In genomic region chr3:96484921-96485320, GRCm38 (mm10) we compare ENCODE assay signal across 21 mouse cellular contexts. TPM values are rescaled to one million over a fixed set of nuclear protein-coding genes. Genes with fewer than 3 reads are reported as not detected.
DNase-seq lines count a peak whose midpoint lies in the region; ATAC-seq and TF ChIP-seq lines count a peak whose summit lies in the region.
"Had no signal": no experiment of that assay in that cellular context is flagged by ENCODE, and none has a peak within 500 bp of the region (broad histone marks: within the 10 kb centered on the region; RNA-seq: fewer than 3 reads in every experiment).

No protein-coding gene starts in this region.

- ATAC-seq in heart, embryonic 13.5 days (ENCODE audit: extremely low read depth, insufficient number of reproducible peaks, low FRiP score, low TSS enrichment) = no peak
- no peak for ATAC-seq in limb, embryonic 11.5 days (ENCODE audit: insufficient number of reproducible peaks, low FRiP score, low TSS enrichment, low read depth)
- no peak for ATAC-seq in G1E (ENCODE audit: extremely low read depth, insufficient number of reproducible peaks, low FRiP score, poor library complexity, severe bottlenecking)
- ATAC-seq in limb, embryonic 12.5 days (ENCODE audit: insufficient number of reproducible peaks, insufficient read depth, low FRiP score, low TSS enrichment, low read depth) = no peak
- ATAC-seq: midbrain, embryonic 16.5 days had no signal

- H3K4me3 ChIP-seq in heart, embryonic 13.5 days = no peak overlapping the region; the same call in 1 of the 2 replicates
- H3K4me3 ChIP-seq in limb, embryonic 11.5 days (ENCODE audit: low read depth, low read length) = no peak overlapping the region
- H3K4me3 ChIP-seq in limb, embryonic 10.5 days = no peak overlapping the region
- H3K4me3 ChIP-seq in G1E (ENCODE audit: low read depth, low read length) = peak overlapping the region; percentile 10; the same call in 1 of the 2 replicates
- H3K4me3 ChIP-seq in limb, embryonic 12.5 days (replicated peaks) = no peak overlapping the region

- H3K9ac ChIP-seq in heart, embryonic 13.5 days = peak overlapping the region; percentile 67
- H3K9ac ChIP-seq in limb, embryonic 11.5 days (ENCODE audit: low read length) = 0 out of 2 replicates have a peak overlapping the region, but pooled peaks have one; percentile 0
- no peak overlapping the region for H3K9ac ChIP-seq in limb, embryonic 12.5 days (replicated peaks)

- H3K27me3 ChIP-seq in heart, embryonic 13.5 days (replicated peaks) = peaks cover 11% of the 10 kb centered on the region
- H3K27me3 ChIP-seq in limb, embryonic 11.5 days (ENCODE audit: control insufficient read depth, insufficient read depth, low read length) = no peaks in the 10 kb centered on the region
- H3K27me3 ChIP-seq in limb, embryonic 10.5 days (ENCODE audit: low read depth, poor library complexity, severe bottlenecking) = peaks cover 8% of the 10 kb centered on the region; the same call in 1 of the 2 replicates
- peaks cover 6% of the 10 kb centered on the region; the same call in 1 of the 2 replicates for H3K27me3 ChIP-seq in G1E (ENCODE audit: insufficient read depth, low read length)
- H3K27me3 ChIP-seq in limb, embryonic 12.5 days = 0 out of 2 replicates have a peak, but pooled peaks cover 15% of the 10 kb centered on the region

- H3K4me2 ChIP-seq in heart, embryonic 13.5 days = peak overlapping the region; percentile 49
- no peak overlapping the region for H3K4me2 ChIP-seq in limb, embryonic 11.5 days (ENCODE audit: low read depth, severe bottlenecking)
- peak overlapping the region; percentile 3; the same call in 1 of the 2 replicates for H3K4me2 ChIP-seq in limb, embryonic 12.5 days

- no peaks in the 10 kb centered on the region for H3K9me3 ChIP-seq in heart, embryonic 13.5 days
- H3K9me3 ChIP-seq in limb, embryonic 11.5 days (ENCODE audit: control insufficient read depth, low read length) = no peaks in the 10 kb centered on the region
- H3K9me3 ChIP-seq in limb, embryonic 10.5 days (replicated peaks) = no peaks in the 10 kb centered on the region
- no peaks in the 10 kb centered on the region for H3K9me3 ChIP-seq in G1E (replicated peaks)
- H3K9me3 ChIP-seq in limb, embryonic 12.5 days = no peaks in the 10 kb centered on the region

- H3K36me3 ChIP-seq in heart, embryonic 13.5 days = no peaks in the 10 kb centered on the region
- no peaks in the 10 kb centered on the region for H3K36me3 ChIP-seq in limb, embryonic 11.5 days (ENCODE audit: control insufficient read depth, insufficient read depth, low read length)
- no peaks in the 10 kb centered on the region for H3K36me3 ChIP-seq in limb, embryonic 10.5 days
- H3K36me3 ChIP-seq in G1E (replicated peaks) = no peaks in the 10 kb centered on the region
- no peaks in the 10 kb centered on the region for H3K36me3 ChIP-seq in limb, embryonic 12.5 days

- peaks cover 18% of the 10 kb centered on the region for H3K4me1 ChIP-seq in heart, embryonic 13.5 days
- H3K4me1 ChIP-seq in limb, embryonic 11.5 days (ENCODE audit: control insufficient read depth, insufficient read depth, low read length) = peaks cover 3% of the 10 kb centered on the region; the same call in 1 of the 2 replicates
- peaks cover 15% of the 10 kb centered on the region for H3K4me1 ChIP-seq in limb, embryonic 10.5 days
- peaks cover 35% of the 10 kb centered on the region for H3K4me1 ChIP-seq in G1E (ENCODE audit: insufficient read depth, low read depth, low read length)
- H3K4me1 ChIP-seq in limb, embryonic 12.5 days (replicated peaks) = peaks cover 8% of the 10 kb centered on the region; the same call in 1 of the 2 replicates

- no peak for DNase-seq in heart, postnatal 10 days
- DNase-seq in limb, embryonic 11.5 days (ENCODE audit: low spot score) = no peak
- no peak for DNase-seq in limb, embryonic 10.5 days (ENCODE audit: low spot score)
- no peak for DNase-seq in G1E (ENCODE audit: low spot score)
- DNase-seq in cerebellum, postnatal 10 days = no peak
- no peak for DNase-seq in frontal cortex, postnatal 14 days (ENCODE audit: low spot score in 2 of 2)
- DNase-seq: cerebellum, postnatal 36 days; gastrocnemius, postnatal 14 days; kidney, adult 9 months; right cerebral cortex, postnatal 4 days; thymus, postnatal 25 days had no signal

- TF ChIP-seq CTCF in G1E (IDR thresholded peaks at IDR 0.05; ENCODE audit: low read depth, low read length) = no peak

- WGBS in heart, embryonic 13.5 days = 66% methylated on average over 4 of the region's 4 CpGs
- 79% methylated on average over 4 of the region's 4 CpGs for WGBS in limb, embryonic 11.5 days
- WGBS in limb, embryonic 10.5 days = 80% methylated on average over 4 of the region's 4 CpGs
- WGBS in limb, embryonic 12.5 days = 75% methylated on average over 4 of the region's 4 CpGs

- intact Hi-C loops in heart, postnatal 10 days (cut with DNase I) = no loop called here

- peak overlapping the region; percentile 20; the same call in 1 of the 2 replicates for H3K27ac ChIP-seq in heart, embryonic 13.5 days (replicated peaks)
- no peak overlapping the region for H3K27ac ChIP-seq in limb, embryonic 11.5 days (replicated peaks; ENCODE audit: low read depth, low read length)
- H3K27ac ChIP-seq in limb, embryonic 10.5 days = no peak overlapping the region
- H3K27ac ChIP-seq in limb, embryonic 12.5 days = no peak overlapping the region

RNA-seq across cellular contexts. Expression of gene BC107364, which starts 32.8 kb away (rescaled TPM):
- polyA plus RNA-seq in heart, embryonic 13.5 days (2015; fragmentation: Nextera tagmentation; extraction: Ambion mirVana) = 0.68 and 0.78 TPM in 2 replicates
- total RNA-seq in heart, postnatal 10 days (2021) = not detected
- polyA plus RNA-seq in limb, embryonic 11.5 days (2014; fragmentation: Nextera tagmentation; extraction: Ambion mirVana) = not detected in 2 replicates
- 0.14 TPM in 1 of 2 replicates, not detected in the other for polyA plus RNA-seq in limb, embryonic 10.5 days (2016; fragmentation: Nextera tagmentation; extraction: Ambion mirVana)
- not detected in 2 replicates for total RNA-seq in G1E (2014; fragmentation: Nextera tagmentation)
- 0.27 TPM in 1 of 2 replicates, not detected in the other for total RNA-seq in G1E (2017)
- not detected in 2 replicates for polyA plus RNA-seq in G1E (2012)
- not detected in 2 replicates for polyA plus RNA-seq in limb, embryonic 12.5 days (2016; fragmentation: Nextera tagmentation; extraction: Ambion mirVana)
- total RNA-seq: ES-E14; gastrocnemius, postnatal 14 days; hematopoietic stem cell, adult 5-6 weeks; layer of hippocampus, postnatal 25 days; left cerebral cortex, postnatal 25 days; megakaryocyte progenitor cell, adult 5-6 weeks had no signal
- polyA plus RNA-seq: embryonic facial prominence, embryonic 11.5 days; large intestine, adult 2 months; midbrain, embryonic 16.5 days had no signal

RNA-seq across cellular contexts. Expression of gene Hfe2, which starts 40.1 kb away (rescaled TPM):
- polyA plus RNA-seq in heart, embryonic 13.5 days (2015; fragmentation: Nextera tagmentation; extraction: Ambion mirVana) = 7.4 and 7.5 TPM in 2 replicates
- total RNA-seq in heart, postnatal 10 days (2021) = 100 to 1,000 TPM; 149 to 172 TPM
- polyA plus RNA-seq in limb, embryonic 11.5 days (2014; fragmentation: Nextera tagmentation; extraction: Ambion mirVana) = 1.7 and 1.8 TPM in 2 replicates
- 0.58 and 0.84 TPM in 2 replicates for polyA plus RNA-seq in limb, embryonic 10.5 days (2016; fragmentation: Nextera tagmentation; extraction: Ambion mirVana)
- total RNA-seq in G1E (2014; fragmentation: Nextera tagmentation) = not detected in 2 replicates
- total RNA-seq in G1E (2017) = not detected in 2 replicates
- polyA plus RNA-seq in G1E (2012) = not detected in 2 replicates
- 7.8 and 8.5 TPM in 2 replicates for polyA plus RNA-seq in limb, embryonic 12.5 days (2016; fragmentation: Nextera tagmentation; extraction: Ambion mirVana)
- total RNA-seq: hematopoietic stem cell, adult 5-6 weeks; megakaryocyte progenitor cell, adult 5-6 weeks had no signal
